Mouse (Mus musculus): ENCODE results near the gene L3hypdh. TPM values are rescaled to one million over a fixed set of nuclear protein-coding genes. Genes with fewer than 3 reads are reported as not detected.
A peak's percentile ranks its signal among the peaks of the same experiment; 100 is the strongest.

L3hypdh gene
- polyA plus RNA-seq (2014; fragmentation: Nextera tagmentation; extraction: Ambion mirVana) = 17.1 and 18.5 TPM in 2 replicates

DNA sequence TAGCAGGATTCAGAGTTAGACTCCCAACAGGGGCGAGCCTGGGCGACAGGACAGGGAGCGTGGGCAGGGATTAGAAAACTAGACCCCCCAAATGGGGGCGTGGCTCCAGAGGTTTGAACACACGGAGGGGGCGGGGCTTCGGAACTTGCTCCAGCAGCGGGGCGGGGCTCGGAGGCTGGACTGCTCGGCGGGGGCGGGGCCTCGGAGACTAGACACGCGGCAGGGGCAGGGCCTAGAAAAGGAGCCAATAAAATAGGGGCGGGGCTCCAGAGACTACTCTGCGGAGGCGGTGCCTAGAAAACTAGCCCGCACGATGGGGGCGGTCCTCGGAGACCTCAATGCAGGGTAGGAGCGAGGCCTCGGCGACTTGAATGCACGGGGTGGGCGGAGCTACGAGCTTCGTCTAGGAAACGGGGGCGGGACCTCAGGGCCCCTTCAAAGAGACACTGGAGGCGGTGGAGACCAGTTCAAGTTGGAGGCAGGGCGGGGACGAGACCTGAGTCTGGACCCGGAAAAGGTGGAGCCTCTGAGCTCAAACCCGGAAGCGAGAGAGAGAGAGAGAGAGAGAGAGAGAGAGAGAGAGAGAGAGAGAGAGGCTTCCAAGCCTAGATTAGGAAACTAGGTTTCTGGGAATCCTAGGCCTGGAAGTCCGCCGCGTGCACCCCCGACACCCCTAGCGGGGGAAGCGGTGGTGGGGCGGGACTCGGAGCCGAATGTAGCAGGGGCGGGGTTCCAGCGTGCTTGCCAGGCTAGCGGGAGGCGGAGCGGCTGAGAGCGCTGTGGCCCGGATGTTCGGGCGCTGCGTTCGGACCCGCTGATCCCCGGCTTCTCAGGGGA lies at the start of gene L3hypdh, which contains the start of gene Jkamp:
L3hypdh (minus strand) TSS at position 111 of the 837 bp plus-strand sequence.
Jkamp (plus strand) TSS at position 261 of the 837 bp plus-strand sequence.
- H3K9ac ChIP-seq (ENCODE audit: low read depth, low read length) = peak within 1 kb of the TSS; percentile 82
- peak within 1 kb of the TSS; percentile 65 for H3K4me3 ChIP-seq (ENCODE audit: low read depth, low read length)
- peak within 1 kb of the TSS; percentile 89 for H3K27ac ChIP-seq (ENCODE audit: low read depth, low read length)
- no peaks in the 10 kb centered on the region for H3K36me3 ChIP-seq (ENCODE audit: control insufficient read depth, insufficient read depth, low read length)
- H3K4me2 ChIP-seq = peak within 1 kb of the TSS; percentile 94
- peaks cover 23% of the 10 kb centered on the region for H3K4me1 ChIP-seq (ENCODE audit: control insufficient read depth, insufficient read depth, low read length)
- H3K27me3 ChIP-seq (ENCODE audit: control insufficient read depth, insufficient read depth, low read length) = no peaks in the 10 kb centered on the region
- H3K9me3 ChIP-seq (replicated peaks; ENCODE audit: control insufficient read depth, low read length) = no peaks in the 10 kb centered on the region
- WGBS (ENCODE audit: insufficient replicate concordance) = 1% methylated on average over 59 of the region's 60 CpGs
- peak; percentile 93 for ATAC-seq (replicated peaks; ENCODE audit: insufficient number of reproducible peaks, low FRiP score, low TSS enrichment)

DNA sequence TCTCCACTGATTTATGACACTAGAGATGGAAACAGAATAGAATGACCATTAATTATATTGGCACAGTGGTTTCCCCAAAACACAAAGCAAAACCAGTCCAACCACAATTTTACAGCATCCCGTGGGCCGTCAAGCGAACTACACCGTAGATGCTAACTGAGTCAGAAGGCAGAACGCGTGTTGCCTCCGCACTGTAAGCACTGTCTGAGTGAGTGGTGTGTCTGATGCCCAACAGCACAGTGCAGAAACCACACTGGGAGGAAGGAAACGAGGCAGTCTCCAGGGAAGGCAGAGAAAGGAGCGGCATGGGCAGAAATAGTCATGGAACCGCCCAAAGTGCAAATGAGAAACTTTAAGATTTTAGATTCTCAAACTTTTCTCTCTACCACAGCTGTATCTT lies 44.0 kb upstream of the L3hypdh start:
- H3K4me1 ChIP-seq (ENCODE audit: control insufficient read depth, insufficient read depth, low read length) = no peaks in the 10 kb centered on the region
- 92% methylated on average over 10 of the region's 10 CpGs for WGBS (ENCODE audit: insufficient replicate concordance)
- H3K36me3 ChIP-seq (ENCODE audit: control insufficient read depth, insufficient read depth, low read length) = no peaks in the 10 kb centered on the region
- H3K9ac ChIP-seq (ENCODE audit: low read depth, low read length) = no peak overlapping the region
- H3K27me3 ChIP-seq (ENCODE audit: control insufficient read depth, insufficient read depth, low read length) = no peaks in the 10 kb centered on the region
- H3K4me2 ChIP-seq = no peak overlapping the region
- no peaks in the 10 kb centered on the region for H3K9me3 ChIP-seq (replicated peaks; ENCODE audit: control insufficient read depth, low read length)
- H3K4me3 ChIP-seq (ENCODE audit: low read depth, low read length) = no peak overlapping the region
- ATAC-seq (replicated peaks; ENCODE audit: insufficient number of reproducible peaks, low FRiP score, low TSS enrichment) = no peak
- no peak overlapping the region for H3K27ac ChIP-seq (ENCODE audit: low read depth, low read length)

DNA sequence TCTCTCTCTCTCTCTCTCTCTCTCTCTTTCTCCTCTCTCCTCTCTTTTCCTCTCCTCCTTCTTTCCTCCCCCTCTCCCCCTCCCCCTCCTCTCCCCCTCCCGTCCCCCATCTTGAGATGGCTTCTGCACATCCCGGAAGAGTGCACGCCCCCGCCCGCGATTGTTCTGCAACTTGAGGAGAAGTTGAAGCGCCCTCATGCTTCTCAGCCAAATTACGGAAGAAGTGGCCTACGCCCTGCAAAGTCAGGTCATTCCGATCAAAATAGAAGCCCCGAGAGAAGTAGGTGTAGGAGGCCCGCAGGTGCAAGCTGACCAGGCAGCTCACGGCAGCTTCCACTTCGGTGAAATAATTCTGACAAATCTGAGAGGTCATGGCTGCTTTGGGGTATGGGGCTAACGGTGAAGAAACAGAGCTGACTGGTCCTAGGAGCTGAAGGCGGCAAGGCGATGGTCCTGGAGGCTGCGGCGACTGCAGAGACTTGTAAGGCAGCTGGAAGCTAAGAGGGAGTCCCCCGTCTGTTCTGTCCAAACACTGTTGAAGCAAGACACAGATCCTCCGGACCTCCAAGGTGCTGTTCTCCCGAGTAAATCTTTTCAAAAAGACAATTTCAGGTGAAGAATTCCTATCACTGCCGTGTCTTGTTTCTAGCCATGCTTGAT lies 30.6 kb upstream of the L3hypdh start:
- 72% methylated on average over 18 of the region's 23 CpGs for WGBS (ENCODE audit: insufficient replicate concordance)

DNA sequence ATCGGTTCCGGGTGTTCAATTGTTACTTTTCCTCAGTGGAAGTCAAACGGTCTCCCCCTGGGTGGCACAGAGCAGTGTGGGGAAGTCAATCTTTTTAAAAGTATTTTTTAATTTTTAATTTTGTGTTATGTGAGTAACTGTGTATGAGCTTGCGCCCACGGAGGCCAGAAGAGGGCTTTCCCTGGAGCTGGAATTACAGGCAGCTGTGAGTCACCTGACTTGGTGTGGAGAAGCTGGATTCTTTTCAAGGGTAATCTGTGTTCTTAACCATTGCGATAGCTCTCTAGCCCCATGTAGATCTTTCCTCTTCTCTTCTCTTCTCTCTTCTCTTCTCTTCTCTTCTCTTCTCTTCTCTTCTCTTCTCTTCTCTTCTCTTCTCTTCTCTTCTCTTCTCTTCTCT lies 29.9 kb upstream of the L3hypdh start:
- H3K36me3 ChIP-seq (ENCODE audit: control insufficient read depth, insufficient read depth, low read length) = no peaks in the 10 kb centered on the region
- no peak overlapping the region for H3K9ac ChIP-seq (ENCODE audit: low read depth, low read length)
- no peak overlapping the region for H3K27ac ChIP-seq (ENCODE audit: low read depth, low read length)
- H3K4me3 ChIP-seq (ENCODE audit: low read depth, low read length) = no peak overlapping the region
- H3K4me2 ChIP-seq = no peak overlapping the region
- ATAC-seq (replicated peaks; ENCODE audit: insufficient number of reproducible peaks, low FRiP score, low TSS enrichment) = no peak
- no peaks in the 10 kb centered on the region for H3K4me1 ChIP-seq (ENCODE audit: control insufficient read depth, insufficient read depth, low read length)
- no peaks in the 10 kb centered on the region for H3K9me3 ChIP-seq (replicated peaks; ENCODE audit: control insufficient read depth, low read length)
- no peaks in the 10 kb centered on the region for H3K27me3 ChIP-seq (ENCODE audit: control insufficient read depth, insufficient read depth, low read length)
- 81% methylated on average over 6 of the region's 6 CpGs for WGBS (ENCODE audit: insufficient replicate concordance)

More for the DNA sequence above, 30.6 kb upstream of the L3hypdh start:
- no peak overlapping the region for H3K27ac ChIP-seq (ENCODE audit: low read depth, low read length)
- H3K36me3 ChIP-seq (ENCODE audit: control insufficient read depth, insufficient read depth, low read length) = no peaks in the 10 kb centered on the region
- H3K4me2 ChIP-seq = no peak overlapping the region
- no peak overlapping the region for H3K9ac ChIP-seq (ENCODE audit: low read depth, low read length)
- ATAC-seq (replicated peaks; ENCODE audit: insufficient number of reproducible peaks, low FRiP score, low TSS enrichment) = no peak
- H3K4me3 ChIP-seq (ENCODE audit: low read depth, low read length) = no peak overlapping the region
- H3K27me3 ChIP-seq (ENCODE audit: control insufficient read depth, insufficient read depth, low read length) = no peaks in the 10 kb centered on the region
- no peaks in the 10 kb centered on the region for H3K4me1 ChIP-seq (ENCODE audit: control insufficient read depth, insufficient read depth, low read length)
- H3K9me3 ChIP-seq (replicated peaks; ENCODE audit: control insufficient read depth, low read length) = no peaks in the 10 kb centered on the region

DNA sequence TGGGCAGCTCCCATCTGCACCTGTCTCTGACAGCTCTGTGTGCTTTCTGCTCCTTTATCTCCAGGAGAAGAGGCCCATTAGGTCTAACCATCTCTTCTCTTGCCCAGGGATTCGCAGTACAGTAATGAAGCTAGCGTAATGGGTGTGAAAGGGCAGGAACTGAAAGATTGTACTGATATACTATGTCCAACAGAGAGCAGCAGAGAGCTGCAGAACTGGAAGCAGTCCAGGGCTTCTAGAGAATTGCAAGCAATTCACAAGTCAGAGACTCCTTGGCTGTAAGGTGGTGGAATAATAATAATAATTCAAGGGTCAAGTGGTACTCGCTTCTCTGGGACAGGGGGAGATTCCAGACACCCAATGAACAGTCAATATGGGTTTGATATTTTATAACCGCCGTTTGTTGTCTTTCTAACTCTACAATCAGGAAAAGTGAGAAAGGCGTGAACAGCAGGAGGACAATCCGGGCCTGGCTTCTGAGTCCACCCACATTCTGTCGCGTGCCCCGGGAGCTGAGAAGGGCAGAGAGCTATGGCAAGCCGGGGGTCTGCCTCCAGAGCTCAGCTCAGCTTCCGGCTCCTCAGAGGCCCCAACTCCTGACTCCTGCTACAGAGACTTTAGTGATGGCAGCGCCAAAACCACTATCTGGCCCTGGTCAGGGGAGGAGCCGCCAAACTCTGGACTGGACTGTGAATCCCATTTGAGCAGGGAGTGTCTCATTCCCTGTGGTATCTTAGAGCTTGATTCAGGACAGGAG lies 19.5 kb upstream of the L3hypdh start:
- Histone ChIP-seq H3K9me3 (replicated peaks; ENCODE audit: control insufficient read depth, low read length) (no peaks in the 10 kb centered on the region), H3K4me2 (peak overlapping the region; percentile 56), H3K27me3 (ENCODE audit: control insufficient read depth, insufficient read depth, low read length) (no peaks in the 10 kb centered on the region), H3K27ac (ENCODE audit: low read depth, low read length) (no peak overlapping the region), H3K4me3 (ENCODE audit: low read depth, low read length) (peak overlapping the region; percentile 16; the same call in 1 of the 2 replicates), H3K36me3 (ENCODE audit: control insufficient read depth, insufficient read depth, low read length) (peaks cover 2% of the 10 kb centered on the region; the same call in 1 of the 2 replicates), H3K4me1 (ENCODE audit: control insufficient read depth, insufficient read depth, low read length) (no peaks in the 10 kb centered on the region), H3K9ac (ENCODE audit: low read depth, low read length) (0 out of 2 replicates have a peak overlapping the region, but pooled peaks have one; percentile 34)
- WGBS (ENCODE audit: insufficient replicate concordance) = 21% methylated on average over 14 of the region's 14 CpGs
- ATAC-seq (replicated peaks; ENCODE audit: insufficient number of reproducible peaks, low FRiP score, low TSS enrichment) = no peak; the same call in 1 of the 2 replicates

DNA sequence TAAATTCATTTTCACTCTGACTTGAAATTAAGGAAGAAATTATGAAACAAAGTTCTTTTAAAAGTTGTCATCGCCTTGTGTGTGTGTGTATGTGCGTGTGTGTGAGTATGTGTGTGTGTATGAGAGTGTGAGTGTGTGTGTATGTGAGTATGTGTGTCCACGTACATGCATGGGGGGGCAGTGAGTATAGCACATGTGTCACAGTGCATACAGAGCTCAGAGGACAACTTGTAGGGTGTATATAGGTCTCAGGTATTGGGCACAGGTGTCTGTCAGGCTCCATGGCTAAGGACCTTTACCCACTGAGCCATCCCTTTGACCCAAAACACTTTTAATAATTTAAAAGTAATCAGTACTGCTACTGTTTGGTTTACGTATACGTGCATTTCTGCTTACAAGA lies 18.8 kb upstream of the L3hypdh start:
- 79% methylated on average over 5 of the region's 5 CpGs for WGBS (ENCODE audit: insufficient replicate concordance)
- no peaks in the 10 kb centered on the region for H3K9me3 ChIP-seq (replicated peaks; ENCODE audit: control insufficient read depth, low read length)
- H3K27me3 ChIP-seq (ENCODE audit: control insufficient read depth, insufficient read depth, low read length) = no peaks in the 10 kb centered on the region
- no peak overlapping the region for H3K27ac ChIP-seq (ENCODE audit: low read depth, low read length)
- H3K4me2 ChIP-seq = no peak overlapping the region
- H3K9ac ChIP-seq (ENCODE audit: low read depth, low read length) = no peak overlapping the region
- no peaks in the 10 kb centered on the region for H3K4me1 ChIP-seq (ENCODE audit: control insufficient read depth, insufficient read depth, low read length)
- no peak for ATAC-seq (replicated peaks; ENCODE audit: insufficient number of reproducible peaks, low FRiP score, low TSS enrichment)
- peaks cover 2% of the 10 kb centered on the region; the same call in 1 of the 2 replicates for H3K36me3 ChIP-seq (ENCODE audit: control insufficient read depth, insufficient read depth, low read length)
- H3K4me3 ChIP-seq (ENCODE audit: low read depth, low read length) = no peak overlapping the region

DNA sequence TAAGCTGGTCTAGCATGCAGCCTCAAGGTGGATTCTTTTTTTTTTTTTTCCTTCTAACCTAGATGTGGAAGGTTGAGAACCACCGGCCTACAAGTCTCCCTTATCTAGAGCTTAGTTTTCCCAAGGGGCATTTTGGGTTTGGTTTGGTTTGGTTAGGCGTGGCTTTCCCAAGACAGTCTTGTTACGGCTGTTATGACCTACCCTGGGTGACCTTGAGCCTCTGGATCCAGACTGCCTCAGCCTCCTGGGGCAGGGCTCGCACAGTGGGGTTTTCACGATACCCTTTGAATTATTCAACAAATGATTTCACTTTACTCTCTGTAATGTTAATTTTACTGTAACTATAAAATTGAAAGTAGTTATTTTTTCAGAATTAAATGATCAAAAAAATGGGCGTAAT lies 17.5 kb upstream of the L3hypdh start:
- H3K9me3 ChIP-seq (replicated peaks; ENCODE audit: control insufficient read depth, low read length) = no peaks in the 10 kb centered on the region
- H3K27ac ChIP-seq (ENCODE audit: low read depth, low read length) = no peak overlapping the region
- ATAC-seq (replicated peaks; ENCODE audit: insufficient number of reproducible peaks, low FRiP score, low TSS enrichment) = no peak
- no peak overlapping the region for H3K4me2 ChIP-seq
- H3K4me3 ChIP-seq (ENCODE audit: low read depth, low read length) = no peak overlapping the region
- no peak overlapping the region for H3K9ac ChIP-seq (ENCODE audit: low read depth, low read length)
- H3K27me3 ChIP-seq (ENCODE audit: control insufficient read depth, insufficient read depth, low read length) = no peaks in the 10 kb centered on the region
- H3K4me1 ChIP-seq (ENCODE audit: control insufficient read depth, insufficient read depth, low read length) = no peaks in the 10 kb centered on the region
- 72% methylated on average over 6 of the region's 6 CpGs for WGBS (ENCODE audit: insufficient replicate concordance)
- peaks cover 6% of the 10 kb centered on the region; the same call in 1 of the 2 replicates for H3K36me3 ChIP-seq (ENCODE audit: control insufficient read depth, insufficient read depth, low read length)

DNA sequence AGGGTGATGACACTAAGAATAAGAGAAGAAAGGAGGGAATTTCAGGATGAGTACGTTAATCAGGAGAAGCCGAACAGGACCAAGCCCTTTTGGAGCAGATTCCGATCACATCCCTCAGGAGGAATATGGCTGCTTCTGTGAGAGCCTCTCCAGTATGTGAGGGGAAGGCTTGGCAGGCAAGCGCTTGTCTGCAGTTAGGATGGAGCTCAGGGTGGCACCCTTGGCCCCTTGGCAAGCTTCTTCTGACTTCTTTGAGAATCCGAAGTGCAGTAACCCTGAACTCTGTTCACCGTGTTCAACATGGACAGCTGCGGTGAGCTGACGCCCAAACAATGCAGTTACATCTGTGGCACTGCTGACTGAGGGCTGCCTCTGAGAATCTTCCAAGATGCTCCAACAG lies 11.7 kb upstream of the L3hypdh start:
- no peaks in the 10 kb centered on the region for H3K4me1 ChIP-seq (ENCODE audit: control insufficient read depth, insufficient read depth, low read length)
- H3K9ac ChIP-seq (ENCODE audit: low read depth, low read length) = no peak overlapping the region
- H3K27ac ChIP-seq (ENCODE audit: low read depth, low read length) = no peak overlapping the region
- WGBS (ENCODE audit: insufficient replicate concordance) = 93% methylated on average over 8 of the region's 8 CpGs
- no peaks in the 10 kb centered on the region for H3K9me3 ChIP-seq (replicated peaks; ENCODE audit: control insufficient read depth, low read length)
- no peak overlapping the region for H3K4me3 ChIP-seq (ENCODE audit: low read depth, low read length)
- no peak overlapping the region for H3K4me2 ChIP-seq
- peaks cover 22% of the 10 kb centered on the region for H3K36me3 ChIP-seq (ENCODE audit: control insufficient read depth, insufficient read depth, low read length)
- no peaks in the 10 kb centered on the region for H3K27me3 ChIP-seq (ENCODE audit: control insufficient read depth, insufficient read depth, low read length)
- ATAC-seq (replicated peaks; ENCODE audit: insufficient number of reproducible peaks, low FRiP score, low TSS enrichment) = no peak
